Comparison of ENCODE assay signal across 24 mouse cellular contexts in genomic region chr9:83560670-83561069, GRCm38 (mm10). TPM values are rescaled to one million over a fixed set of nuclear protein-coding genes. Genes with fewer than 3 reads are reported as not detected.
DNase-seq lines count a peak whose midpoint lies in the region; ATAC-seq and TF ChIP-seq lines count a peak whose summit lies in the region.
"Had no signal": no experiment of that assay in that cellular context is flagged by ENCODE, and none has a peak within 500 bp of the region (broad histone marks: within the 10 kb centered on the region; RNA-seq: fewer than 3 reads in every experiment).

No protein-coding gene starts in this region.

- no peak for ATAC-seq in forebrain, embryonic 11.5 days (replicated peaks; ENCODE audit: low FRiP score)
- ATAC-seq in forebrain, embryonic 15.5 days (replicated peaks), result no peak
- peak; percentile 66 for ATAC-seq in heart, embryonic 12.5 days (ENCODE audit: insufficient number of reproducible peaks, low FRiP score)
- ATAC-seq: CD4-positive, CD25-positive, alpha-beta regulatory T cell, adult 4 months; forebrain, postnatal 0 days; intestine, embryonic 15.5 days had no signal

- no peaks in the 10 kb centered on the region for H3K27me3 ChIP-seq in forebrain, embryonic 11.5 days (ENCODE audit: control insufficient read depth, insufficient read depth, low read length)
- H3K27me3 ChIP-seq in forebrain, embryonic 15.5 days, result no peaks in the 10 kb centered on the region
- H3K27me3 ChIP-seq in heart, embryonic 12.5 days (replicated peaks), result no peaks in the 10 kb centered on the region
- no peaks in the 10 kb centered on the region for H3K27me3 ChIP-seq in heart, adult 2 months (ENCODE audit: control insufficient read depth, insufficient read depth, low read length)
- H3K27me3 ChIP-seq: embryonic facial prominence, embryonic 12.5 days; forebrain, embryonic 12.5 days; intestine, embryonic 15.5 days had no signal

- no peak overlapping the region for H3K9ac ChIP-seq in forebrain, embryonic 11.5 days (ENCODE audit: low read length)
- H3K9ac ChIP-seq in forebrain, embryonic 15.5 days (replicated peaks), result no peak overlapping the region
- H3K9ac ChIP-seq in heart, embryonic 12.5 days, result no peak overlapping the region
- H3K9ac ChIP-seq in heart, adult 2 months (ENCODE audit: low read depth, low read length), result no peak overlapping the region
- H3K9ac ChIP-seq: embryonic facial prominence, embryonic 12.5 days; forebrain, embryonic 12.5 days; forebrain, postnatal 0 days; hindbrain, embryonic 14.5 days; intestine, embryonic 15.5 days had no signal

- TF ChIP-seq POLR2A in heart, adult 2 months (IDR thresholded peaks at IDR 0.05; ENCODE audit: insufficient read depth, low read depth, low read length), result no peak

- intact Hi-C loops in heart, adult 2 months (cut with DNase I), result loop anchor here (5.0 kb wide), 1 partner anchor 113 kb away; no protein-coding TSS in a partner anchor

- no peak overlapping the region for H3K27ac ChIP-seq in forebrain, embryonic 11.5 days (ENCODE audit: low read depth, low read length)
- H3K27ac ChIP-seq in forebrain, embryonic 15.5 days (replicated peaks), result no peak overlapping the region
- peak overlapping the region; percentile 48 for H3K27ac ChIP-seq in heart, embryonic 12.5 days (ENCODE audit: poor library complexity, severe bottlenecking)
- H3K27ac ChIP-seq in heart, adult 2 months, result no peak overlapping the region
- H3K27ac ChIP-seq: embryonic facial prominence, embryonic 12.5 days; forebrain, embryonic 12.5 days; hindbrain, embryonic 10.5 days; hindbrain, embryonic 14.5 days; intestine, embryonic 15.5 days had no signal

- H3K79me2 ChIP-seq in heart, adult 2 months (replicated peaks; ENCODE audit: control insufficient read depth, insufficient read depth, low read length), result no peaks in the 10 kb centered on the region

- peaks cover 5% of the 10 kb centered on the region; the same call in 1 of the 2 replicates for H3K4me1 ChIP-seq in forebrain, embryonic 11.5 days (replicated peaks; ENCODE audit: control insufficient read depth, insufficient read depth, low read length)
- peaks cover 37% of the 10 kb centered on the region for H3K4me1 ChIP-seq in forebrain, embryonic 15.5 days
- H3K4me1 ChIP-seq in heart, embryonic 12.5 days (replicated peaks), result peaks cover 66% of the 10 kb centered on the region
- peaks cover 23% of the 10 kb centered on the region for H3K4me1 ChIP-seq in heart, adult 2 months (ENCODE audit: control insufficient read depth, insufficient read depth, low read length)

- H3K4me2 ChIP-seq in forebrain, embryonic 11.5 days (ENCODE audit: low read depth, low read length, severe bottlenecking), result no peak overlapping the region
- H3K4me2 ChIP-seq in forebrain, embryonic 15.5 days (replicated peaks), result no peak overlapping the region
- H3K4me2 ChIP-seq in heart, embryonic 12.5 days, result peak overlapping the region; percentile 50
- H3K4me2 ChIP-seq: embryonic facial prominence, embryonic 12.5 days; forebrain, embryonic 12.5 days; hindbrain, embryonic 14.5 days; intestine, embryonic 15.5 days had no signal

- TF ChIP-seq CTCF in heart, adult 2 months (IDR thresholded peaks at IDR 0.05), result no peak

- DNase-seq in forebrain, embryonic 11.5 days (ENCODE audit: low spot score), result peak; percentile 41
- no peak for DNase-seq in heart, adult 2 months
- peak; percentile 29 for DNase-seq in MN1 (ENCODE audit: low spot score)
- DNase-seq in heart, postnatal 4 days, result peak; percentile 24
- DNase-seq in embryo, embryonic 9.5 days (ENCODE audit: extremely low spot score), result no peak
- DNase-seq: adrenal gland, postnatal 10 days; B cell, adult 2 months; cerebellum, adult 11 months; cerebellum, adult 8-10 months; cerebellum, postnatal 14 days; embryo, embryonic 11 days; forebrain, postnatal 0 days; gastrocnemius, postnatal 14 days; kidney, adult 18-20 months had no signal

- H3K9me3 ChIP-seq in forebrain, embryonic 11.5 days (ENCODE audit: control insufficient read depth, low read length), result no peaks in the 10 kb centered on the region
- no peaks in the 10 kb centered on the region for H3K9me3 ChIP-seq in forebrain, embryonic 15.5 days
- H3K9me3 ChIP-seq in heart, embryonic 12.5 days (replicated peaks), result no peaks in the 10 kb centered on the region
- H3K9me3 ChIP-seq: embryonic facial prominence, embryonic 12.5 days; forebrain, embryonic 12.5 days; G1E; hindbrain, embryonic 10.5 days; intestine, embryonic 15.5 days had no signal

- no peak overlapping the region for H3K4me3 ChIP-seq in forebrain, embryonic 11.5 days (ENCODE audit: low read depth, low read length)
- H3K4me3 ChIP-seq in forebrain, embryonic 15.5 days, result no peak overlapping the region
- no peak overlapping the region for H3K4me3 ChIP-seq in heart, embryonic 12.5 days
- H3K4me3 ChIP-seq in heart, adult 2 months, result no peak overlapping the region
- H3K4me3 ChIP-seq: embryonic facial prominence, embryonic 12.5 days; forebrain, embryonic 12.5 days; hindbrain, embryonic 10.5 days; intestine, embryonic 15.5 days had no signal

- WGBS in forebrain, embryonic 11.5 days, result 82% methylated on average over 4 of the region's 4 CpGs
- 89% methylated on average over 4 of the region's 4 CpGs for WGBS in forebrain, embryonic 15.5 days
- 15% methylated on average over 4 of the region's 4 CpGs for WGBS in heart, embryonic 12.5 days
- 51% methylated on average over 4 of the region's 4 CpGs for WGBS in heart, adult 2 months

- no peaks in the 10 kb centered on the region for H3K36me3 ChIP-seq in forebrain, embryonic 11.5 days (ENCODE audit: control insufficient read depth, insufficient read depth, low read length)
- H3K36me3 ChIP-seq in forebrain, embryonic 15.5 days, result no peaks in the 10 kb centered on the region
- no peaks in the 10 kb centered on the region for H3K36me3 ChIP-seq in heart, embryonic 12.5 days
- no peaks in the 10 kb centered on the region for H3K36me3 ChIP-seq in heart, adult 2 months (ENCODE audit: control insufficient read depth, insufficient read depth, low read length)
- H3K36me3 ChIP-seq: embryonic facial prominence, embryonic 12.5 days; forebrain, embryonic 12.5 days; G1E; hindbrain, embryonic 10.5 days; intestine, embryonic 15.5 days had no signal

- no peak for TF ChIP-seq EP300 in heart, adult 2 months (IDR thresholded peaks at IDR 0.05; ENCODE audit: insufficient read depth, low read depth, low read length)

RNA-seq across cellular contexts. Expression of gene Sh3bgrl2, which starts 12.5 kb away (rescaled TPM):
- polyA plus RNA-seq in forebrain, embryonic 11.5 days (2014; fragmentation: Nextera tagmentation; extraction: Ambion mirVana), result 13.2 TPM in 2 replicates
- 21.4 and 21.7 TPM in 2 replicates for polyA plus RNA-seq in forebrain, embryonic 15.5 days (2015; fragmentation: Nextera tagmentation; extraction: Ambion mirVana)
- polyA plus RNA-seq in heart, embryonic 12.5 days (2016; fragmentation: Nextera tagmentation; extraction: Ambion mirVana), result 19.0 and 22.3 TPM in 2 replicates
- total RNA-seq in heart, adult 2 months (2021), result 10 to 100 TPM in 1 of 2 experiments, 1 to 10 TPM in 1; 3.7 to 10.1 TPM
- 2.6 and 4.8 TPM in 2 replicates for polyA plus RNA-seq in heart, adult 2 months (2012; rRNA removed)
- 1 to 10 TPM; 6.1 to 7.5 TPM for total RNA-seq in heart, postnatal 4 days (2021)
- total RNA-seq: granulocyte monocyte progenitor cell, adult 5-6 weeks had no signal
- polyA plus RNA-seq: G1E had no signal

Comparison
In these comparisons a context has a peak if more than half of its experiments do, and no peak if none do; other contexts are left out.
1. DNase-seq: peak in forebrain, embryonic 11.5 days (single experiment), MN1 (single experiment) and heart, postnatal 4 days (single experiment); none in heart, adult 2 months (0 of 2) and embryo, embryonic 9.5 days (single experiment).